Mouse (Mus musculus): Measurements from ENCODE around the gene Stk19.
"Not testable (repeated sequence)": the region's sequence is repeated elsewhere in the genome, so short reads cannot be mapped to it uniquely, and the experiment has no call there.

Stk19 gene

GRCm38 (mm10) chr17:34797211-34797995, 39.3 kb downstream of the Stk19 start:
- DNase-seq (ENCODE audit: low spot score in 2 of 2): not testable (repeated sequence)

- no peak for DNase-seq (ENCODE audit: low spot score in 2 of 2)
Measured at GRCm38 (mm10) chr17:34796311-34797140, 40.2 kb downstream of the Stk19 start.

GRCm38 (mm10) chr17:34795633-34796032, 41.1 kb downstream of the Stk19 start:
- peak in 1 of 2 experiments; percentile 20 for DNase-seq (ENCODE audit: low spot score in 2 of 2)

DNA sequence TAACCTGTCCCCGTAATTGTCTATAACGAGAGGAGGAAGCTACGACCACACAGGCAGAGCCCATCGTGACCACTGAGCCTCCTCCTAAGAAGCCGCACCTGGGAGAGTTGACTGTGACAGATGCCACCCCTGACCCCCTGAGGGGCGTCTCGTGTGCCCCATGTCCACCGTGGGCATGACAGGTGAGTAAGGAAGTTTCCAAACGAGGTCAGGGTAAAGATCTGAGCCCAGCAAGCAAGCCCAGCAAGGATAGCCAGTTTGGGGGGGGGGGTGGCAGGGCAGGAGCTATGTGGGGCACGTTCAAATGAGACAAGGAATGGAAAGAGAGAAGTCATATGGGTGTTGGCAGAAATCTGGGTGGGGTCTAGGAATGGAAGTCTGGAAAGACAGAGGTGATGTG, 41.7 kb downstream of the Stk19 start:
- DNase-seq (ENCODE audit: low spot score in 2 of 2): no peak

DNA sequence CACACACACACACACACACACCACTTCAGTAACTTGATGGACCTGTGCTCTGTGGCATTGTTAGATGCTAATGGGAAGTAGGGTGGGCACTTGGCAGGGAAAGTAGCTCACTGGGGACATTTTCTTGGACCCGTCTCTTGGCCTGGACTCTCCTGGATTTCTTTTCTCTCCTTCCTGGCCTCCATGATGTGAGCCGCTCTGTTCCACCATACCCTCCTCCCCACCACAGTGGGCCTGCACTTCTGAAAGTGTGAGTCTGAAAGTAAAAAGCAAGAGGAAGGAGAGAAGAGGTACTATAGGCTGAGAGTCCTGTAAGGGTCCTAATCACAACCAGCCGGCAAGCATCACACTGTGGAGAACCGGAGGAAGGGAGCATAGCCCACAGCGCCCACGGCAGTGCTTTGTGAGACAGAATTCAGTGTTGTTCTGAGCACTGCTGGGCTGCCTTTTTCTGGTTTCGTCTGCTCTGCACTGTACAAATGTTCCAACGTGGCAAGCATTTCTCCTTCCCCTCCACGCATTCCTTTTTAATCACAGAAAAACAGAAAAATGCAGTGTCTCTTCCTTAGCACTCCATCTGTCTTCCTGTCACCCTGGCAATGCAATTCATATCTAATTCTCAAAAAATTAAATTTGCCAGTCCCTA, 58.9 kb downstream of the Stk19 start:
- DNase-seq (ENCODE audit: low spot score in 2 of 2): no peak
